Mouse (Mus musculus) G1E (cell line): ENCODE data around the gene Per3. TPM values are rescaled to one million over a fixed set of nuclear protein-coding genes. Genes with fewer than 3 reads are reported as not detected.

ENCODE experiments used
- ATAC-seq: 2 replicates; pipeline ENCODE4 v1.8.0; 2016; ENCODE audit warnings: mild to moderate bottlenecking; ENCODE audit not compliant: insufficient number of reproducible peaks, poor library complexity, low FRiP score, severe bottlenecking; ENCODE audit errors: extremely low read depth
- DNase-seq: peaks from one replicate; pipeline ENCODE4 v3.0.0; 2012; ENCODE audit warnings: low spot score
- H3K27me3 ChIP-seq: 2 replicates; pipeline ENCODE4 v1.6.1; 2012; ENCODE audit warnings: mild to moderate bottlenecking, low read length, inconsistent platforms; ENCODE audit not compliant: insufficient read depth
- H3K36me3 ChIP-seq: replicated peaks from 2 replicates; pipeline ENCODE3; 2012; ENCODE audit warnings: mild to moderate bottlenecking, inconsistent platforms
- H3K4me1 ChIP-seq: 2 replicates; pipeline ENCODE4 v1.6.1; 2012; ENCODE audit warnings: low read depth, low read length, inconsistent platforms, mixed read lengths; ENCODE audit not compliant: insufficient read depth
- H3K4me3 ChIP-seq: 2 replicates; pipeline ENCODE4 v1.5.1; 2012; ENCODE audit warnings: low read depth, mild to moderate bottlenecking, inconsistent platforms, low read length, moderate library complexity, mixed read lengths
- H3K9me3 ChIP-seq: replicated peaks from 2 replicates; pipeline ENCODE4 v1.6.1; 2012; ENCODE audit warnings: inconsistent platforms
- CTCF ChIP-seq: IDR thresholded peaks from 2 replicates; pipeline ENCODE4 v1.5.1; 2012; ENCODE audit warnings: low read depth, low read length, inconsistent platforms, mixed read lengths
- GATA1 ChIP-seq: IDR thresholded peaks from 2 replicates; pipeline ENCODE4 v1.6.1; 2012; ENCODE audit warnings: borderline replicate concordance, low read length, inconsistent platforms, mixed read lengths
- GATA2 ChIP-seq: IDR thresholded peaks from 2 replicates; pipeline ENCODE4 v1.6.1; 2012; ENCODE audit warnings: low read depth, low read length, inconsistent platforms, borderline replicate concordance
- POLR2AphosphoS5 ChIP-seq: IDR thresholded peaks from 2 replicates; pipeline ENCODE4 v1.6.1; 2012; ENCODE audit warnings: low read depth, low read length, inconsistent platforms; ENCODE audit not compliant: insufficient replicate concordance
- TAL1 ChIP-seq: conservative IDR thresholded peaks from 2 replicates; pipeline ENCODE4 v1.6.1; 2012; ENCODE audit warnings: low read depth, low read length, inconsistent platforms, mixed read lengths
- polyA plus RNA-seq: library from polyadenylated mRNA; stranded (reverse); fragments of >175 nt; gene quantifications from 2 replicates; pipeline ENCODE4 v1.2.3, GENCODE M21; 2012
- total RNA-seq, 2 experiments: library from RNA; stranded (forward) in 1 of 2; stranded (reverse) in 1 of 2; fragments of 200-1000 nt in 1 of 2; fragments of >200 nt in 1 of 2; fragmentation: Nextera tagmentation in 1 of 2; gene quantifications; 2 replicates each; pipeline ENCODE4 v1.2.3; 2014 to 2017

Per3 gene
- total and polyA plus RNA-seq, 3 experiments = 1.6 to 8.3 (median 3.3) TPM

- Histone ChIP-seq H3K4me3 (no peak overlapping the region), H3K9me3 (no peaks in the 10 kb centered on the region), H3K4me1 (no peaks in the 10 kb centered on the region), H3K27me3 (peaks cover 4% of the 10 kb centered on the region; the same call in 1 of the 2 replicates), H3K36me3 (no peaks in the 10 kb centered on the region)
- ATAC-seq (no peak), DNase-seq (no peak)
- TF ChIP-seq CTCF = no peak
- no peak for TF ChIP-seq GATA1
- TF ChIP-seq POLR2AphosphoS5 = no peak
- no peak for TF ChIP-seq GATA2
- no peak for TF ChIP-seq TAL1
Measured at GRCm38 (mm10) chr4:150965555-150965951, 78.9 kb downstream of the Per3 start.

- no peaks in the 10 kb centered on the region for H3K9me3 ChIP-seq
- no peaks in the 10 kb centered on the region for H3K36me3 ChIP-seq
- no peak overlapping the region for H3K4me3 ChIP-seq
- TF ChIP-seq GATA2 (no peak), CTCF (peak; percentile 62)
- DNase-seq (no peak), ATAC-seq (peak; percentile 57; the same call in 1 of the 2 replicates)
- H3K4me1 ChIP-seq = no peaks in the 10 kb centered on the region
- H3K27me3 ChIP-seq = peaks cover 4% of the 10 kb centered on the region; the same call in 1 of the 2 replicates
Measured at GRCm38 (mm10) chr4:150964635-150965554, 79.6 kb downstream of the Per3 start.

DNA sequence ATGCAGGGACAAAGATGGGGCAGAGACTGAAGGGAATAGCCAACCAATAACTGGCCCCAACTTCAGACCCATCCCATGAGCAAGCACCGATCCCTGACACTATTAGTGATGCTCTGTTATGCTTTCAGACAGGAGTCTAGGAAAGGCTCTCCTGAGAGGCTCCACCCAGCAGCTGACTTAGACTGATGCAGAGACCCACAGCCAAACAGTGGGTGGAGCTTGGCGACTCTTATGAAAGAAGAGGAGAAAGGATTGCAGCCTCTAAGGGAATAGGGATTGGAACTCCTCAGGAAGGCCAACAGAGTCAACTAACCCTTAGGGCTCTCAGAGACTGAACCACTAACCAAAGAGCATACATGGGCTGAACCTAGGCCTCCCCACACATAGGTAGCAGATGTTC, 80.8 kb downstream of the Per3 start:
- TF ChIP-seq GATA2 (no peak), GATA1 (no peak), TAL1 (no peak), CTCF (no peak), POLR2AphosphoS5 (no peak)
- Histone ChIP-seq H3K27me3 (peaks cover 4% of the 10 kb centered on the region; the same call in 1 of the 2 replicates), H3K4me3 (no peak overlapping the region), H3K9me3 (no peaks in the 10 kb centered on the region), H3K4me1 (no peaks in the 10 kb centered on the region), H3K36me3 (no peaks in the 10 kb centered on the region)
- ATAC-seq (no peak), DNase-seq (no peak)

DNA sequence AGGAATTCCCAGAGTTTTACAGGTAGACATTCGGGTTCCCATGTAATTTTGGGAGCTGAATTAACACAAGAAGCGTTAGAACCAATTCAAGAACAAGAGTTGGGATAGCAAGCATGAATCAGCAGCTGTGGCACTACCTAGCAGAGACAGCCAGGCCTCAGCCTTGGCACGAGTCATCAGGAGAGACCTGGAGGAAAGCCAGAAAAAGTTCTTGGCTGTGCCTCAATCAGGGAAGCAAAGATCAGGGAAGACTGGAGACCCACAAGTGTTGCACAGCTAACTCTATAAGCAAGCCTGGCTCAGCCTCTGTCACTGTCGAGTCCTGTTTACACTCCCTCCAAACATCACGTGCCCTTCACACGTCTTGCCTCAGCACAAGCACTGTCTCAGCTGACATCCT, 82.2 kb downstream of the Per3 start:
- DNase-seq (no peak), ATAC-seq (no peak)
- no peaks in the 10 kb centered on the region for H3K4me1 ChIP-seq
- H3K36me3 ChIP-seq = no peaks in the 10 kb centered on the region
- no peaks in the 10 kb centered on the region for H3K9me3 ChIP-seq
- TF ChIP-seq CTCF = no peak
- no peak for TF ChIP-seq GATA2
- no peak for TF ChIP-seq POLR2AphosphoS5
- no peak for TF ChIP-seq TAL1
- TF ChIP-seq GATA1 = no peak
- H3K4me3 ChIP-seq = no peak overlapping the region
- H3K27me3 ChIP-seq = peaks cover 7% of the 10 kb centered on the region

DNA sequence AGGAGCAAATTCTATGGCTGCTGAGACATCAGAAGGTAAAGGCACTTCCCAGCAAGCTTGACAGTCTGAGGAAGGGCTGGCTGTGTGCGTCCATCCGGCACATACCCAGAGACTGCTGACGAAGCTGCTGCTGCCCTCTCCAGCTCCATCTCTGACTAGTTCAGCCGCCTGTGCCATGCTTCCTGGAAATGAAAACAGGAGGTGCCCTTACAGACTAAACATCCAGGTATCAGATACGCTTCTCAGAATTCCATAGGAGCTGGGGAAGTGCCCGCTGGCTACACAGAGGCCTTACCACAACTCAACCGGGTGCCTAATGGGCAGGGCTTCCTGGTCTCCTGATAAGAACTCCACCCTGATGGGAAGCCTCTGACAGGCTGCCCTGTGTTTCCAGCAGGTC, 85.9 kb downstream of the Per3 start:
- Histone ChIP-seq H3K4me1 (no peaks in the 10 kb centered on the region), H3K36me3 (no peaks in the 10 kb centered on the region), H3K27me3 (peaks cover 17% of the 10 kb centered on the region), H3K9me3 (no peaks in the 10 kb centered on the region), H3K4me3 (no peak overlapping the region)
- ATAC-seq = no peak
- no peak for DNase-seq
- TF ChIP-seq TAL1 (no peak), CTCF (no peak), GATA2 (no peak), GATA1 (no peak), POLR2AphosphoS5 (no peak)

GRCm38 (mm10) chr4:150957106-150957458, 87.4 kb downstream of the Per3 start:
- no peak for ATAC-seq
- no peaks in the 10 kb centered on the region for H3K36me3 ChIP-seq
- H3K4me3 ChIP-seq = no peak overlapping the region
- no peak for TF ChIP-seq GATA1
- no peak for TF ChIP-seq POLR2AphosphoS5
- TF ChIP-seq TAL1 = no peak
- no peak for TF ChIP-seq CTCF
- TF ChIP-seq GATA2 = no peak
- no peaks in the 10 kb centered on the region for H3K9me3 ChIP-seq
- peaks cover 14% of the 10 kb centered on the region for H3K27me3 ChIP-seq
- no peak for DNase-seq
- no peaks in the 10 kb centered on the region for H3K4me1 ChIP-seq
